Mouse (Mus musculus) kidney, postnatal 0 days (tissue): ENCODE results near the gene Arhgef18. TPM values are rescaled to one million over a fixed set of nuclear protein-coding genes. Genes with fewer than 3 reads are reported as not detected.

ENCODE experiments used
- ATAC-seq: fragments of 200-750 bp; cut with Nextera tagmentation; replicated peaks from 2 replicates; pipeline ENCODE4 v1.8.0; 2017; ENCODE audit warnings: low read depth, moderate number of reproducible peaks, moderate TSS enrichment, moderate library complexity; ENCODE audit not compliant: low FRiP score
- DNase-seq: peaks from one replicate; pipeline ENCODE4 v3.0.0-alpha.2; 2016; ENCODE audit warnings: low spot score
- H3K27ac ChIP-seq: fragments of 300-500 bp; sonication (generic); 2 replicates; pipeline ENCODE4 v1.5.1; 2014; ENCODE audit warnings: mild to moderate bottlenecking
- H3K27me3 ChIP-seq: fragments of 300-500 bp; sonication (generic); 2 replicates; pipeline ENCODE4 v1.6.1; 2014; ENCODE audit warnings: low read length, mixed read lengths; ENCODE audit not compliant: insufficient read depth
- H3K36me3 ChIP-seq: fragments of 300-500 bp; sonication (generic); 2 replicates; pipeline ENCODE4 v1.6.1; 2014; ENCODE audit warnings: low read length, mixed read lengths; ENCODE audit not compliant: insufficient read depth
- H3K4me1 ChIP-seq: fragments of 300-500 bp; sonication (generic); replicated peaks from 2 replicates; pipeline ENCODE4 v1.6.1; 2014; ENCODE audit warnings: antibody characterized with exemption, low read length, mixed read lengths; ENCODE audit not compliant: insufficient read depth
- H3K4me2 ChIP-seq: fragments of 300-500 bp; sonication (generic); 2 replicates; pipeline ENCODE4 v1.6.1; 2014; ENCODE audit warnings: mild to moderate bottlenecking, low read length, moderate library complexity, mixed read lengths
- H3K4me3 ChIP-seq: fragments of 300-500 bp; sonication (generic); replicated peaks from 2 replicates; pipeline ENCODE4 v1.5.1; 2014; ENCODE audit warnings: low read depth, low read length
- H3K9ac ChIP-seq: fragments of 300-500 bp; sonication (generic); 2 replicates; pipeline ENCODE4 v1.6.1; 2014; ENCODE audit warnings: low read depth, low read length
- H3K9me3 ChIP-seq: fragments of 300-500 bp; sonication (generic); replicated peaks from 2 replicates; pipeline ENCODE4 v1.6.1; 2016; ENCODE audit warnings: low read length, inconsistent platforms, mixed read lengths
- CTCF ChIP-seq: IDR thresholded peaks from 2 replicates; pipeline ENCODE4 v1.5.1; 2016; ENCODE audit warnings: antibody characterized with exemption, low read depth, mild to moderate bottlenecking, moderate library complexity
- WGBS: fragments of 180-500 bp; shearing (Covaris S2); extraction: QIAGEN DNeasy Blood & Tissue Kit; methylation state at CpG from one replicate; pipeline ENCODE4 v1.1.7; 2014; 5-methylcytosine and 5-hydroxymethylcytosine counted together
- polyA plus RNA-seq: library from polyadenylated mRNA; unstranded; fragments of >200 nt; fragmentation: Nextera tagmentation; extraction: Ambion mirVana; gene quantifications from 2 replicates; pipeline ENCODE4 v1.2.1, GENCODE M21; 2015

Arhgef18 gene
- polyA plus RNA-seq, 1 experiment from 2014 or later, result 9.6 TPM

GRCm38 (mm10) chr8:3412816-3413215, 20.0 kb downstream of the Arhgef18 start:
- Histone ChIP-seq H3K4me2 (no peak overlapping the region), H3K4me3 (no peak overlapping the region), H3K27ac (no peak overlapping the region), H3K36me3 (no peaks in the 10 kb centered on the region), H3K9me3 (no peaks in the 10 kb centered on the region), H3K27me3 (no peaks in the 10 kb centered on the region), H3K4me1 (peaks cover 20% of the 10 kb centered on the region), H3K9ac (no peak overlapping the region)
- 94% methylated on average over 1 of the region's 1 CpGs for WGBS
- TF ChIP-seq CTCF, result no peak
- no peak for DNase-seq
- no peak for ATAC-seq

- Histone ChIP-seq H3K4me3 (no peak overlapping the region), H3K4me1 (peaks cover 24% of the 10 kb centered on the region), H3K27ac (no peak overlapping the region), H3K27me3 (no peaks in the 10 kb centered on the region), H3K9me3 (no peaks in the 10 kb centered on the region), H3K9ac (no peak overlapping the region), H3K36me3 (no peaks in the 10 kb centered on the region), H3K4me2 (no peak overlapping the region)
- no peak for DNase-seq
- ATAC-seq, result no peak
- 73% methylated on average over 6 of the region's 6 CpGs for WGBS
- TF ChIP-seq CTCF, result no peak
Observed at GRCm38 (mm10) chr8:3414639-3415190, 21.9 kb downstream of the Arhgef18 start.

GRCm38 (mm10) chr8:3415259-3415658, 22.5 kb downstream of the Arhgef18 start:
- Histone ChIP-seq H3K4me2 (no peak overlapping the region), H3K36me3 (no peaks in the 10 kb centered on the region), H3K4me1 (peaks cover 26% of the 10 kb centered on the region), H3K4me3 (no peak overlapping the region), H3K9me3 (no peaks in the 10 kb centered on the region), H3K27ac (no peak overlapping the region), H3K27me3 (no peaks in the 10 kb centered on the region), H3K9ac (no peak overlapping the region)
- DNase-seq (no peak), ATAC-seq (no peak)
- TF ChIP-seq CTCF, result no peak
- 65% methylated on average over 4 of the region's 4 CpGs for WGBS

- no peak overlapping the region for H3K4me2 ChIP-seq
- ATAC-seq (no peak), DNase-seq (no peak)
- no peaks in the 10 kb centered on the region for H3K36me3 ChIP-seq
- H3K4me3 ChIP-seq, result no peak overlapping the region
- H3K9ac ChIP-seq, result no peak overlapping the region
- 89% methylated on average over 6 of the region's 6 CpGs for WGBS
- H3K27ac ChIP-seq, result no peak overlapping the region
- TF ChIP-seq CTCF, result no peak
- H3K9me3 ChIP-seq, result no peaks in the 10 kb centered on the region
- no peaks in the 10 kb centered on the region for H3K27me3 ChIP-seq
- H3K4me1 ChIP-seq, result peaks cover 30% of the 10 kb centered on the region
Observed at GRCm38 (mm10) chr8:3415661-3416060, 22.9 kb downstream of the Arhgef18 start.

GRCm38 (mm10) chr8:3416846-3417245, 24.0 kb downstream of the Arhgef18 start:
- H3K27me3 ChIP-seq, result no peaks in the 10 kb centered on the region
- no peak overlapping the region for H3K4me3 ChIP-seq
- TF ChIP-seq CTCF, result no peak
- H3K27ac ChIP-seq, result 0 out of 2 replicates have a peak overlapping the region, but pooled peaks have one; percentile 5
- no peak for DNase-seq
- no peaks in the 10 kb centered on the region for H3K9me3 ChIP-seq
- ATAC-seq, result no peak
- no peak overlapping the region for H3K4me2 ChIP-seq
- no peaks in the 10 kb centered on the region for H3K36me3 ChIP-seq
- 27% methylated on average over 4 of the region's 4 CpGs for WGBS
- 0 out of 2 replicates have a peak overlapping the region, but pooled peaks have one; percentile 8 for H3K9ac ChIP-seq
- H3K4me1 ChIP-seq, result peaks cover 30% of the 10 kb centered on the region

GRCm38 (mm10) chr8:3417455-3417854, 24.6 kb downstream of the Arhgef18 start:
- TF ChIP-seq CTCF, result no peak
- peak; percentile 60 for DNase-seq
- Histone ChIP-seq H3K36me3 (no peaks in the 10 kb centered on the region), H3K4me3 (no peak overlapping the region), H3K27me3 (no peaks in the 10 kb centered on the region), H3K4me2 (no peak overlapping the region), H3K27ac (peak overlapping the region; percentile 72), H3K4me1 (peaks cover 30% of the 10 kb centered on the region), H3K9me3 (no peaks in the 10 kb centered on the region), H3K9ac (no peak overlapping the region)
- peak; percentile 62 for ATAC-seq
- WGBS, result 13% methylated on average over 8 of the region's 8 CpGs

- no peak overlapping the region for H3K4me2 ChIP-seq
- ATAC-seq (no peak; the same call in 1 of the 2 replicates), DNase-seq (peak; percentile 35)
- no peaks in the 10 kb centered on the region for H3K36me3 ChIP-seq
- no peak overlapping the region for H3K4me3 ChIP-seq
- H3K4me1 ChIP-seq, result peaks cover 30% of the 10 kb centered on the region
- TF ChIP-seq CTCF, result no peak
- no peaks in the 10 kb centered on the region for H3K27me3 ChIP-seq
- WGBS, result 95% methylated on average over 1 of the region's 1 CpGs
- H3K27ac ChIP-seq, result peak overlapping the region; percentile 72
- no peaks in the 10 kb centered on the region for H3K9me3 ChIP-seq
- no peak overlapping the region for H3K9ac ChIP-seq
Observed at GRCm38 (mm10) chr8:3418101-3418500, 25.3 kb downstream of the Arhgef18 start.
